Mouse (Mus musculus) CH12.LX (cell line): ENCODE measurements at regions not wholly inside any gene's neighbourhood (a gene's known extent, or its start where the extent isn't known, plus 50 kb on each side); places are given as distances from the start of the nearest gene placed in this dataset.

Source experiments
- DNase-seq: peaks from one replicate; pipeline ENCODE4 v3.0.0-alpha.2; 2013; ENCODE audit errors: extremely low read depth
- H3K27ac ChIP-seq: 2 replicates; pipeline ENCODE4 v1.5.1; 2012; ENCODE audit warnings: low read depth, mild to moderate bottlenecking, control low read depth, moderate library complexity; ENCODE audit not compliant: insufficient read depth
- H3K27me3 ChIP-seq: replicated peaks from 2 replicates; pipeline ENCODE3; 2012; ENCODE audit warnings: inconsistent platforms
- H3K36me3 ChIP-seq, 2 experiments: replicated peaks in 1 of 2; 2 replicates each; pipeline versions ENCODE3 to v1.6.1; 2012; ENCODE audit warnings: inconsistent platforms in 1 of 2, low read length in 1 of 2, mild to moderate bottlenecking in 1 of 2, mixed read lengths in 1 of 2, moderate library complexity in 1 of 2; ENCODE audit not compliant: control insufficient read depth in 1 of 2, insufficient read depth in 1 of 2
- H3K4me1 ChIP-seq, 2 experiments: 2 replicates each; pipeline ENCODE4 v1.6.1; 2012; ENCODE audit warnings: inconsistent platforms in 1 of 2, moderate library complexity in 1 of 2; ENCODE audit not compliant: insufficient read depth in 2 of 2, control insufficient read depth in 1 of 2
- H3K4me2 ChIP-seq: 2 replicates; pipeline ENCODE4 v1.6.1; 2012; ENCODE audit warnings: low read depth, mild to moderate bottlenecking, control low read depth; ENCODE audit not compliant: poor library complexity, insufficient read depth, severe bottlenecking
- H3K4me3 ChIP-seq, 3 experiments: fragments of 150-350 bp in 1 of 3; sonication (generic) in 1 of 3; replicated peaks in 1 of 3; 2 replicates each; pipeline versions ENCODE3 to v1.5.1; 2011 to 2012; ENCODE audit warnings: low read depth in 2 of 3, low read length in 2 of 3, mild to moderate bottlenecking in 2 of 3, moderate library complexity in 2 of 3, control low read depth in 1 of 3, improper control_type of control experiment in 1 of 3, inconsistent platforms in 1 of 3, mixed read lengths in 1 of 3; ENCODE audit not compliant: poor library complexity in 1 of 3
- H3K79me2 ChIP-seq: replicated peaks from 2 replicates; pipeline ENCODE4 v1.6.1; 2012; ENCODE audit warnings: mild to moderate bottlenecking, moderate library complexity; ENCODE audit not compliant: control insufficient read depth, poor library complexity, insufficient read depth, severe bottlenecking; ENCODE audit errors: extremely low read depth
- H3K9ac ChIP-seq: 2 replicates; pipeline ENCODE4 v1.6.1; 2012; ENCODE audit warnings: low read depth, mild to moderate bottlenecking, control low read depth, moderate library complexity; ENCODE audit not compliant: insufficient read depth
- H3K9me3 ChIP-seq: replicated peaks from 2 replicates; pipeline ENCODE3; 2012; ENCODE audit warnings: low read length, inconsistent platforms, mixed read lengths
- CHD1 ChIP-seq: IDR thresholded peaks from 2 replicates; pipeline ENCODE4 v1.6.1; 2012; ENCODE audit warnings: low read depth, low read length, improper control_type of control experiment, inconsistent platforms
- CHD2 ChIP-seq: IDR thresholded peaks from 2 replicates; pipeline ENCODE4 v1.6.1; 2011; ENCODE audit warnings: low read length, improper control_type of control experiment
- E2F4 ChIP-seq: IDR thresholded peaks from 2 replicates; pipeline ENCODE4 v1.6.1; 2011; ENCODE audit warnings: low read depth, low read length, improper control_type of control experiment; ENCODE audit not compliant: insufficient replicate concordance
- ELF1 ChIP-seq: IDR thresholded peaks from 2 replicates; pipeline ENCODE4 v1.6.1; 2014; ENCODE audit warnings: low read depth, mild to moderate bottlenecking, inconsistent platforms, low read length, improper control_type of control experiment
- ETS1 ChIP-seq: conservative IDR thresholded peaks from 2 replicates; pipeline ENCODE4 v1.6.1; 2012; ENCODE audit warnings: low read depth, mild to moderate bottlenecking, inconsistent platforms, low read length, improper control_type of control experiment, moderate library complexity
- GABPA ChIP-seq: IDR thresholded peaks from 2 replicates; pipeline ENCODE4 v1.6.1; 2012; ENCODE audit warnings: low read depth, low read length, improper control_type of control experiment, inconsistent platforms; ENCODE audit not compliant: insufficient replicate concordance
- JUND ChIP-seq: conservative IDR thresholded peaks from 2 replicates; pipeline ENCODE4 v1.6.1; 2011; ENCODE audit warnings: low read depth, low read length, improper control_type of control experiment
- KAT2A ChIP-seq: IDR thresholded peaks from 2 replicates; pipeline ENCODE4 v1.6.1; 2012; ENCODE audit warnings: low read length, improper control_type of control experiment, inconsistent platforms; ENCODE audit not compliant: insufficient replicate concordance
- MAFK ChIP-seq: IDR thresholded peaks from 2 replicates; pipeline ENCODE4 v1.6.1; 2011; ENCODE audit warnings: low read length, improper control_type of control experiment; ENCODE audit not compliant: insufficient replicate concordance
- MEF2A ChIP-seq: IDR thresholded peaks from 2 replicates; pipeline ENCODE4 v1.6.1; 2014; ENCODE audit warnings: low read depth, mild to moderate bottlenecking, inconsistent platforms, low read length, improper control_type of control experiment, borderline replicate concordance
- MYC ChIP-seq: IDR thresholded peaks from 2 replicates; pipeline ENCODE4 v1.6.1; 2011; ENCODE audit warnings: low read depth, mild to moderate bottlenecking, improper control_type of control experiment, low read length
- NELFE ChIP-seq: IDR thresholded peaks from 2 replicates; pipeline ENCODE4 v1.6.1; 2011; ENCODE audit warnings: low read depth, low read length, improper control_type of control experiment
- NRF1 ChIP-seq: IDR thresholded peaks from 2 replicates; pipeline ENCODE4 v1.6.1; 2014; ENCODE audit warnings: low read depth, mild to moderate bottlenecking, inconsistent platforms, low read length, improper control_type of control experiment, moderate library complexity
- POLR2A ChIP-seq: IDR thresholded peaks from 2 replicates; pipeline ENCODE4 v1.6.1; 2011; ENCODE audit warnings: low read depth, mild to moderate bottlenecking, improper control_type of control experiment, low read length
- POLR2AphosphoS2 ChIP-seq: IDR thresholded peaks from 2 replicates; pipeline ENCODE4 v1.6.1; 2011; ENCODE audit warnings: low read depth, low read length, improper control_type of control experiment
- SIN3A ChIP-seq: IDR thresholded peaks from 2 replicates; pipeline ENCODE4 v1.6.1; 2012; ENCODE audit warnings: low read length, improper control_type of control experiment, inconsistent platforms
- SMC3 ChIP-seq: IDR thresholded peaks from 2 replicates; pipeline ENCODE4 v1.6.1; 2011; ENCODE audit warnings: low read depth, low read length, improper control_type of control experiment
- TCF12 ChIP-seq: IDR thresholded peaks from 2 replicates; pipeline ENCODE4 v1.6.1; 2014; ENCODE audit warnings: low read depth, mild to moderate bottlenecking, inconsistent platforms, low read length, improper control_type of control experiment
- UBTF ChIP-seq: IDR thresholded peaks from 2 replicates; pipeline ENCODE4 v1.6.1; 2012; ENCODE audit warnings: low read depth, mild to moderate bottlenecking, inconsistent platforms, low read length, improper control_type of control experiment, moderate library complexity
- ZMIZ1 ChIP-seq: IDR thresholded peaks from 2 replicates; pipeline ENCODE4 v1.6.1; 2012; ENCODE audit warnings: low read depth, mild to moderate bottlenecking, inconsistent platforms, low read length, improper control_type of control experiment
- dilution Hi-C: fragments of 300-500 bp; cut with MboI; formaldehyde crosslinking; loops from 2 replicates; pipeline ENCODE4 v1.14.3; 2020; ENCODE audit warnings: low sequenced_read_pairs; ENCODE audit not compliant: extremely low pct_unique_long_range_greater_than_20kb, extremely low pct_ligation_motif_present
- in situ Hi-C: fragments of 300-500 bp; cut with MboI; formaldehyde crosslinking; loops from 3 replicates; pipeline ENCODE4 v1.14.3; 2019; ENCODE audit warnings: low sequenced_read_pairs, low pct_ligation_motif_present, low pct_unique_long_range_greater_than_20kb, mixed read lengths

DNA sequence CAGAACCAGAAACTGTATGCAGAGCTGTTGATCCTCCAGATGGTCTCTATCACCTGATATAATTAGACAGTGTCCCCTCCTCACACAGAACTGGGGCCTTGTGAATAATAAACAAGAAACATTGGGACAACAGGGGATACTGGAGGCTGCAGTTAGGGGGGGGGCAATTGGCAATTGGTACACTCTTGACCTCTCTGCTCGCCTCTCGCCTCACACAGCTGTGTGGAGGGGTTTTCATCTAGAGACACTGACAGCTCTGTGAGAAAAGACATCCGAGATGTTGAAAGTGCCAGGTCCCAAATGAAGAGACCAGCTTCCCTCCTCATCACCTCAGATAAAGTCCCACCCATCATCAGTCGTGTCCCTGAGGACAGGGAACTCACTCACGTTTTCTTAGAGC is 277.7 kb upstream of the Xylt1 start:
- DNase-seq = no peak
- Histone ChIP-seq H3K9me3 (no peaks in the 10 kb centered on the region), H3K27ac (no peak overlapping the region), H3K79me2 (no peaks in the 10 kb centered on the region), H3K4me3 (no peak overlapping the region), H3K4me1 (peaks cover 11 to 19% of the 10 kb centered on the region in 2 experiments), H3K27me3 (no peaks in the 10 kb centered on the region), H3K4me2 (no peak overlapping the region), H3K9ac (no peak overlapping the region), H3K36me3 (no peaks in the 10 kb centered on the region)
- TF ChIP-seq GABPA = no peak
- TF ChIP-seq NELFE = no peak
- no peak for TF ChIP-seq JUND
- TF ChIP-seq ZMIZ1 = no peak
- dilution Hi-C loops (no loop called here), in situ Hi-C loops (no loop called here)

DNA sequence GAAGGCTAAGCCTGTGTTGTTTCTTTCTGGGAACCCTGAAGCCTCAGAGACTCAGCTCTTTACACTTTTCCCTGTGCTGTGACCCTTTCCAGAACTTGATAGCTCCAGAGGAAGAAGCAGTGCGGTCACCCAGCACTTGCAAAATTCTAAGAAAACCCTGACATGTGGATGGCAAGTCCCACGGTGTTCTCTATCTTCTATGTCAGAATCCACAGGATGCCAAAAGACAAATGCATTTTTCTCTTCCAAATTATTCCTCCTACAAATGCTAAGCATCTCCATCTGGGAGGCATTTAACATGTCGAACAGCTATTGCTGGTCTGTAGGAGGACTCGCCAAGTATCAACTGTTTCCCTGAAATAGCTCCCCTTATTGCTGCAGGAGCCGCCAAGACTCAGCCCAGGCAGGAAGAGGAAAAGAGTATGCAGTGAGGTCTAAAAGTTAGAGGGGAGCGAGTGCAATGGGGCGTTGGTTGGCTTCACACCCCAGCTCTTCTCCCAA is 274.0 kb upstream of the Xylt1 start:
- H3K4me2 ChIP-seq = no peak overlapping the region
- H3K27ac ChIP-seq = no peak overlapping the region
- dilution Hi-C loops = no loop called here
- H3K27me3 ChIP-seq = no peaks in the 10 kb centered on the region
- no peaks in the 10 kb centered on the region for H3K79me2 ChIP-seq
- no peak for DNase-seq
- no peaks in the 10 kb centered on the region for H3K36me3 ChIP-seq
- H3K9ac ChIP-seq = no peak overlapping the region
- H3K4me3 ChIP-seq = no peak overlapping the region
- TF ChIP-seq POLR2AphosphoS2 (no peak), MAFK (no peak), UBTF (no peak), ETS1 (no peak), KAT2A (no peak), SMC3 (no peak), NRF1 (no peak), MEF2A (no peak), MYC (no peak), NELFE (no peak), ELF1 (no peak), TCF12 (no peak), CHD1 (no peak), SIN3A (no peak), E2F4 (no peak), CHD2 (no peak), POLR2A (no peak)
- TF ChIP-seq, all 38 proteins: peak for 0
- H3K4me1 ChIP-seq = peaks cover 4 to 20% of the 10 kb centered on the region in 2 experiments; a peak in 3 of 4 replicates
- in situ Hi-C loops = no loop called here
- H3K9me3 ChIP-seq = no peaks in the 10 kb centered on the region
